Mouse (Mus musculus): ENCODE data around the gene Angptl1.

DNA sequence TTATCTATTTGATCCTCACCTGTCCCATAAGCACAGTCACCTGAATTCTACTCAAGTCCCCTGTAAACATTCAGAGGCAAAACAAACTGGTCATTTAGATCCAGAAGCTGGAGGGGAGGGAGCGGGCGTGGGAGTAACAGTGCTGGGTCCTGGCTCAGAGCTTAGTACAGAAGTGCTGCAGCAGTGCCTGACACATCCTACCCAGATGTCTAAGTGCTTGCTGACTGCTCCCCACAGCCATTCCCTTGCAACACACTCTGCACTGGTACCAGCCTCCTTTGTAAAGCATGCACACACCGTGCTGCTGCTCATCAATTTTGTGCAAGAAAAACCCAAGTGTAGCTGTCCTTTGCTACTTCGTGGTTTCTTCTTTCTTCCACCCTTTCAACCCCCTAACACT, 8.7 kb downstream of the Angptl1 start:
- no peak for TF ChIP-seq CTCF (IDR thresholded peaks at IDR 0.05; ENCODE audit: insufficient read depth, low read length)
- TF ChIP-seq POLR2A (IDR thresholded peaks at IDR 0.05; ENCODE audit: borderline replicate concordance, extremely low read depth, low read depth, low read length), result no peak

Data from lung, adult 2 months (tissue).